Mouse (Mus musculus) CH12.LX (cell line): ENCODE measurements around the gene Ndufv3. TPM values are rescaled to one million over a fixed set of nuclear protein-coding genes. Genes with fewer than 3 reads are reported as not detected.

Experiments
- DNase-seq: peaks from one replicate; pipeline ENCODE4 v3.0.0-alpha.2; 2013; ENCODE audit errors: extremely low read depth
- H3K27ac ChIP-seq: 2 replicates; pipeline ENCODE4 v1.5.1; 2012; ENCODE audit warnings: low read depth, mild to moderate bottlenecking, control low read depth, moderate library complexity; ENCODE audit not compliant: insufficient read depth
- H3K27me3 ChIP-seq: replicated peaks from 2 replicates; pipeline ENCODE3; 2012; ENCODE audit warnings: inconsistent platforms
- H3K36me3 ChIP-seq, 2 experiments: replicated peaks in 1 of 2; 2 replicates each; pipeline versions ENCODE3 to v1.6.1; 2012; ENCODE audit warnings: inconsistent platforms in 1 of 2, low read length in 1 of 2, mild to moderate bottlenecking in 1 of 2, mixed read lengths in 1 of 2, moderate library complexity in 1 of 2; ENCODE audit not compliant: control insufficient read depth in 1 of 2, insufficient read depth in 1 of 2
- H3K4me1 ChIP-seq, 2 experiments: 2 replicates each; pipeline ENCODE4 v1.6.1; 2012; ENCODE audit warnings: inconsistent platforms in 1 of 2, moderate library complexity in 1 of 2; ENCODE audit not compliant: insufficient read depth in 2 of 2, control insufficient read depth in 1 of 2
- H3K4me2 ChIP-seq: 2 replicates; pipeline ENCODE4 v1.6.1; 2012; ENCODE audit warnings: low read depth, mild to moderate bottlenecking, control low read depth; ENCODE audit not compliant: poor library complexity, insufficient read depth, severe bottlenecking
- H3K4me3 ChIP-seq, 3 experiments: fragments of 150-350 bp in 1 of 3; sonication (generic) in 1 of 3; replicated peaks in 1 of 3; 2 replicates each; pipeline versions ENCODE3 to v1.5.1; 2011 to 2012; ENCODE audit warnings: low read depth in 2 of 3, low read length in 2 of 3, mild to moderate bottlenecking in 2 of 3, moderate library complexity in 2 of 3, control low read depth in 1 of 3, improper control_type of control experiment in 1 of 3, inconsistent platforms in 1 of 3, mixed read lengths in 1 of 3; ENCODE audit not compliant: poor library complexity in 1 of 3
- H3K79me2 ChIP-seq: replicated peaks from 2 replicates; pipeline ENCODE4 v1.6.1; 2012; ENCODE audit warnings: mild to moderate bottlenecking, moderate library complexity; ENCODE audit not compliant: control insufficient read depth, poor library complexity, insufficient read depth, severe bottlenecking; ENCODE audit errors: extremely low read depth
- H3K9ac ChIP-seq: 2 replicates; pipeline ENCODE4 v1.6.1; 2012; ENCODE audit warnings: low read depth, mild to moderate bottlenecking, control low read depth, moderate library complexity; ENCODE audit not compliant: insufficient read depth
- H3K9me3 ChIP-seq: replicated peaks from 2 replicates; pipeline ENCODE3; 2012; ENCODE audit warnings: low read length, inconsistent platforms, mixed read lengths
- BHLHE40 ChIP-seq: IDR thresholded peaks from 2 replicates; pipeline ENCODE4 v1.6.1; 2011; ENCODE audit warnings: mild to moderate bottlenecking, low read depth, low read length, improper control_type of control experiment
- CHD1 ChIP-seq: IDR thresholded peaks from 2 replicates; pipeline ENCODE4 v1.6.1; 2012; ENCODE audit warnings: low read depth, low read length, improper control_type of control experiment, inconsistent platforms
- CHD2 ChIP-seq: IDR thresholded peaks from 2 replicates; pipeline ENCODE4 v1.6.1; 2011; ENCODE audit warnings: low read length, improper control_type of control experiment
- E2F4 ChIP-seq: IDR thresholded peaks from 2 replicates; pipeline ENCODE4 v1.6.1; 2011; ENCODE audit warnings: low read depth, low read length, improper control_type of control experiment; ENCODE audit not compliant: insufficient replicate concordance
- EP300 ChIP-seq: IDR thresholded peaks from 2 replicates; pipeline ENCODE4 v1.6.1; 2011; ENCODE audit warnings: low read length, improper control_type of control experiment
- KAT2A ChIP-seq: IDR thresholded peaks from 2 replicates; pipeline ENCODE4 v1.6.1; 2012; ENCODE audit warnings: low read length, improper control_type of control experiment, inconsistent platforms; ENCODE audit not compliant: insufficient replicate concordance
- MAFK ChIP-seq: IDR thresholded peaks from 2 replicates; pipeline ENCODE4 v1.6.1; 2011; ENCODE audit warnings: low read length, improper control_type of control experiment; ENCODE audit not compliant: insufficient replicate concordance
- MAZ ChIP-seq: IDR thresholded peaks from 2 replicates; pipeline ENCODE4 v1.6.1; 2012; ENCODE audit warnings: low read depth, mild to moderate bottlenecking, inconsistent platforms, low read length, improper control_type of control experiment, moderate library complexity
- MXI1 ChIP-seq: IDR thresholded peaks from 2 replicates; pipeline ENCODE4 v1.6.1; 2011; ENCODE audit warnings: mild to moderate bottlenecking, low read depth, low read length, improper control_type of control experiment
- MYC ChIP-seq: IDR thresholded peaks from 2 replicates; pipeline ENCODE4 v1.6.1; 2011; ENCODE audit warnings: low read depth, mild to moderate bottlenecking, improper control_type of control experiment, low read length
- NELFE ChIP-seq: IDR thresholded peaks from 2 replicates; pipeline ENCODE4 v1.6.1; 2011; ENCODE audit warnings: low read depth, low read length, improper control_type of control experiment
- POLR2A ChIP-seq: IDR thresholded peaks from 2 replicates; pipeline ENCODE4 v1.6.1; 2011; ENCODE audit warnings: low read depth, mild to moderate bottlenecking, improper control_type of control experiment, low read length
- POLR2AphosphoS2 ChIP-seq: IDR thresholded peaks from 2 replicates; pipeline ENCODE4 v1.6.1; 2011; ENCODE audit warnings: low read depth, low read length, improper control_type of control experiment
- RAD21 ChIP-seq: IDR thresholded peaks from 2 replicates; pipeline ENCODE4 v1.6.1; 2011; ENCODE audit warnings: low read depth, mild to moderate bottlenecking, low read length, improper control_type of control experiment, moderate library complexity
- RCOR1 ChIP-seq: conservative IDR thresholded peaks from 2 replicates; pipeline ENCODE4 v1.6.1; 2012; ENCODE audit warnings: low read depth, mild to moderate bottlenecking, inconsistent platforms, low read length, improper control_type of control experiment
- SIN3A ChIP-seq: IDR thresholded peaks from 2 replicates; pipeline ENCODE4 v1.6.1; 2012; ENCODE audit warnings: low read length, improper control_type of control experiment, inconsistent platforms
- SMC3 ChIP-seq: IDR thresholded peaks from 2 replicates; pipeline ENCODE4 v1.6.1; 2011; ENCODE audit warnings: low read depth, low read length, improper control_type of control experiment
- TBP ChIP-seq: conservative IDR thresholded peaks from 2 replicates; pipeline ENCODE4 v1.6.1; 2011; ENCODE audit warnings: low read depth, low read length, improper control_type of control experiment
- TCF12 ChIP-seq: IDR thresholded peaks from 2 replicates; pipeline ENCODE4 v1.6.1; 2014; ENCODE audit warnings: low read depth, mild to moderate bottlenecking, inconsistent platforms, low read length, improper control_type of control experiment
- UBTF ChIP-seq: IDR thresholded peaks from 2 replicates; pipeline ENCODE4 v1.6.1; 2012; ENCODE audit warnings: low read depth, mild to moderate bottlenecking, inconsistent platforms, low read length, improper control_type of control experiment, moderate library complexity
- USF1 ChIP-seq: IDR thresholded peaks from 2 replicates; pipeline ENCODE4 v1.6.1; 2014; ENCODE audit warnings: low read depth, mild to moderate bottlenecking, inconsistent platforms, low read length, improper control_type of control experiment
- ZC3H11A ChIP-seq: IDR thresholded peaks from 2 replicates; pipeline ENCODE4 v1.6.1; 2012; ENCODE audit warnings: low read depth, mild to moderate bottlenecking, inconsistent platforms, low read length, improper control_type of control experiment
- ZKSCAN1 ChIP-seq: IDR thresholded peaks from 2 replicates; pipeline ENCODE4 v1.6.1; 2012; ENCODE audit warnings: low read depth, inconsistent platforms, low read length, improper control_type of control experiment, borderline replicate concordance
- ZMIZ1 ChIP-seq: IDR thresholded peaks from 2 replicates; pipeline ENCODE4 v1.6.1; 2012; ENCODE audit warnings: low read depth, mild to moderate bottlenecking, inconsistent platforms, low read length, improper control_type of control experiment
- dilution Hi-C: fragments of 300-500 bp; cut with MboI; formaldehyde crosslinking; loops from 2 replicates; pipeline ENCODE4 v1.14.3; 2020; ENCODE audit warnings: low sequenced_read_pairs; ENCODE audit not compliant: extremely low pct_unique_long_range_greater_than_20kb, extremely low pct_ligation_motif_present
- in situ Hi-C: fragments of 300-500 bp; cut with MboI; formaldehyde crosslinking; loops from 3 replicates; pipeline ENCODE4 v1.14.3; 2019; ENCODE audit warnings: low sequenced_read_pairs, low pct_ligation_motif_present, low pct_unique_long_range_greater_than_20kb, mixed read lengths
- polyA plus RNA-seq: library from polyadenylated mRNA; unstranded; fragments of >175 nt; gene quantifications from 2 replicates; pipeline ENCODE4 v1.2.1, GENCODE M21; 2012; ENCODE audit warnings: low read depth; ENCODE audit not compliant: insufficient read length
- total RNA-seq, 2 experiments: library from RNA; depleted of rRNA; stranded (reverse); fragments of 300-350 nt in 1 of 2; fragments of >200 nt in 1 of 2; gene quantifications; 2 replicates each; pipeline ENCODE4 v1.2.3; 2012 to 2014

Ndufv3 gene
- total and polyA plus RNA-seq, 3 experiments, result 292 to 409 (median 298) TPM

DNA sequence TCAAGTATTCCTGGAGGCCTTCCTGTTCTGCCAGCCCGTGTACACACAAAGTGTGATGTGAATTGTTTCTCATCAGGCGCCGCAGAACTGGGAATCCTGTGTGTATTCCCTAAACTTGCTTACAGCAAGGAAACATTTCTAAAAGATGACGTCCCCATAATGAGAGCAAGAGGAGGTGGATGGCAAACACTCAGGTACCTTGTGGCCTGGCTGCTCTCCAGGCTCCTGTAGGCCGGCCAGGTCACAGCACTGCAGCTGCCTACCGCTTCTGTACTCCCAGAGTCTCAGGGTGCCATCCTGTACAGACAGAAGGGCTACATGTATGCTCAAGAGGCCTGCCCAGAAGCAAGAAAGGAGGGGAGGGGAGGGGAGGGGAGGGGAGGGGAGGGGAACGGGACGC is 19.5 kb upstream of the Ndufv3 start:
- dilution Hi-C loops, result no loop called here
- Histone ChIP-seq H3K9me3 (no peaks in the 10 kb centered on the region), H3K79me2 (no peaks in the 10 kb centered on the region), H3K4me3 (no peak overlapping the region), H3K4me1 (no peaks in the 10 kb centered on the region), H3K36me3 (peaks cover 94 to 99% of the 10 kb centered on the region in 2 experiments), H3K27me3 (no peaks in the 10 kb centered on the region), H3K9ac (no peak overlapping the region), H3K27ac (no peak overlapping the region), H3K4me2 (no peak overlapping the region)
- TF ChIP-seq BHLHE40 (no peak), ZMIZ1 (no peak), MYC (no peak), MAZ (no peak), USF1 (no peak), TBP (no peak), SMC3 (no peak), E2F4 (no peak), SIN3A (no peak), ZC3H11A (no peak)
- DNase-seq, result no peak
- in situ Hi-C loops, result no loop called here

- Histone ChIP-seq H3K4me1 (no peaks in the 10 kb centered on the region), H3K4me3 (no peak overlapping the region), H3K9me3 (no peaks in the 10 kb centered on the region), H3K9ac (no peak overlapping the region), H3K79me2 (peaks cover 3% of the 10 kb centered on the region), H3K4me2 (no peak overlapping the region), H3K27ac (no peak overlapping the region), H3K27me3 (no peaks in the 10 kb centered on the region), H3K36me3 (peaks cover 94 to 99% of the 10 kb centered on the region in 2 experiments)
- in situ Hi-C loops (no loop called here), dilution Hi-C loops (no loop called here)
- no peak for DNase-seq
- TF ChIP-seq NELFE (no peak), CHD1 (no peak), RCOR1 (no peak), ZKSCAN1 (no peak), MXI1 (no peak), BHLHE40 (no peak), UBTF (no peak), SIN3A (no peak), KAT2A (no peak), MYC (no peak), RAD21 (no peak), CHD2 (no peak), USF1 (no peak), ZMIZ1 (no peak), SMC3 (no peak), TCF12 (no peak), POLR2A (no peak), EP300 (no peak), MAFK (no peak), POLR2AphosphoS2 (no peak)
Observed at GRCm38 (mm10) chr17:31500908-31501307, 19.0 kb upstream of the Ndufv3 start.
